Mouse (Mus musculus) embryo, embryonic 11 days (tissue): Measurements from ENCODE around the gene Trp53rkb.

Experiments
- DNase-seq: peaks from one replicate; pipeline ENCODE4 v3.0.0-alpha.2; 2015

Trp53rkb gene

GRCm38 (mm10) chr2:166835581-166835980 is 43.2 kb downstream of the Trp53rkb start:
- no peak for DNase-seq

GRCm38 (mm10) chr2:166841813-166842212 is 49.5 kb downstream of the Trp53rkb start:
- DNase-seq = no peak
